Mouse (Mus musculus) neural tube, embryonic 15.5 days (tissue): Measurements from ENCODE around the gene Ranbp1. TPM values are rescaled to one million over a fixed set of nuclear protein-coding genes. Genes with fewer than 3 reads are reported as not detected.
A peak's percentile ranks its signal among the peaks of the same experiment; 100 is the strongest.

Source experiments
- ATAC-seq: fragments of 200-750 bp; cut with Nextera tagmentation; 2 replicates; pipeline ENCODE4 v1.8.0; 2017; ENCODE audit warnings: mild to moderate bottlenecking, moderate TSS enrichment, moderate library complexity; ENCODE audit not compliant: low FRiP score
- H3K27ac ChIP-seq: fragments of 300-500 bp; sonication (generic); replicated peaks from 2 replicates; pipeline ENCODE4 v1.5.1; 2015; ENCODE audit warnings: mild to moderate bottlenecking, inconsistent platforms
- H3K27me3 ChIP-seq: fragments of 300-500 bp; sonication (generic); replicated peaks from 2 replicates; pipeline ENCODE4 v1.6.1; 2015; ENCODE audit warnings: inconsistent platforms
- H3K36me3 ChIP-seq: fragments of 300-500 bp; sonication (generic); 2 replicates; pipeline ENCODE4 v1.6.1; 2015; ENCODE audit warnings: inconsistent platforms
- H3K4me1 ChIP-seq: fragments of 300-500 bp; sonication (generic); 2 replicates; pipeline ENCODE4 v1.6.1; 2015; ENCODE audit warnings: inconsistent platforms
- H3K4me2 ChIP-seq: fragments of 300-500 bp; sonication (generic); 2 replicates; pipeline ENCODE4 v1.6.1; 2015; ENCODE audit warnings: inconsistent platforms, mild to moderate bottlenecking, moderate library complexity
- H3K4me3 ChIP-seq: fragments of 300-500 bp; sonication (generic); replicated peaks from 2 replicates; pipeline ENCODE4 v1.5.1; 2015; ENCODE audit warnings: mild to moderate bottlenecking, inconsistent platforms
- H3K9ac ChIP-seq: fragments of 300-500 bp; sonication (generic); replicated peaks from 2 replicates; pipeline ENCODE4 v1.6.1; 2015; ENCODE audit warnings: mild to moderate bottlenecking, inconsistent platforms
- H3K9me3 ChIP-seq: fragments of 300-500 bp; sonication (generic); replicated peaks from 2 replicates; pipeline ENCODE4 v1.6.1; 2016; ENCODE audit warnings: inconsistent platforms
- WGBS: fragments of 180-500 bp; shearing (Covaris S2); methylation state at CpG from one replicate; pipeline ENCODE4 v1.1.7; 2015; ENCODE audit warnings: mixed read lengths; 5-methylcytosine and 5-hydroxymethylcytosine counted together
- polyA plus RNA-seq: library from polyadenylated mRNA; unstranded; fragments of >200 nt; fragmentation: Nextera tagmentation; extraction: Ambion mirVana; gene quantifications from 2 replicates; pipeline ENCODE4 v1.2.1, GENCODE M21; 2015

Gene Ranbp1
- polyA plus RNA-seq, 1 experiment from 2014 or later, result 364 TPM

GRCm38 (mm10) chr16:18233451-18233850 is 15.1 kb downstream of the Ranbp1 start:
- Histone ChIP-seq H3K4me3 (peak overlapping the region; percentile 86), H3K9ac (peak overlapping the region; percentile 94), H3K36me3 (peaks cover 11% of the 10 kb centered on the region; the same call in 1 of the 2 replicates), H3K27me3 (no peaks in the 10 kb centered on the region), H3K4me1 (peaks cover 67% of the 10 kb centered on the region), H3K9me3 (no peaks in the 10 kb centered on the region), H3K27ac (no peak overlapping the region), H3K4me2 (peak overlapping the region; percentile 91)
- ATAC-seq, result no peak
- WGBS, result 65% methylated on average over 1 of the region's 1 CpGs

- peaks cover 64% of the 10 kb centered on the region for H3K4me1 ChIP-seq
- 90% methylated on average over 4 of the region's 4 CpGs for WGBS
Measured at GRCm38 (mm10) chr16:18231451-18231850, 17.1 kb downstream of the Ranbp1 start.

GRCm38 (mm10) chr16:18231047-18231446 is 17.5 kb downstream of the Ranbp1 start:
- Histone ChIP-seq H3K27me3 (no peaks in the 10 kb centered on the region), H3K9ac (no peak overlapping the region), H3K4me3 (no peak overlapping the region), H3K4me1 (peaks cover 60% of the 10 kb centered on the region), H3K9me3 (no peaks in the 10 kb centered on the region), H3K36me3 (peaks cover 20% of the 10 kb centered on the region), H3K4me2 (no peak overlapping the region), H3K27ac (no peak overlapping the region)
- WGBS, result 94% methylated on average over 3 of the region's 3 CpGs
- ATAC-seq, result no peak

More at GRCm38 (mm10) chr16:18231451-18231850, 17.1 kb downstream of the Ranbp1 start:
- Histone ChIP-seq H3K4me3 (no peak overlapping the region), H3K27ac (no peak overlapping the region), H3K27me3 (no peaks in the 10 kb centered on the region), H3K9me3 (no peaks in the 10 kb centered on the region), H3K36me3 (peaks cover 16% of the 10 kb centered on the region), H3K9ac (no peak overlapping the region), H3K4me2 (no peak overlapping the region)
- no peak for ATAC-seq

- Histone ChIP-seq H3K9ac (no peak overlapping the region), H3K4me1 (peaks cover 56% of the 10 kb centered on the region), H3K36me3 (peaks cover 24% of the 10 kb centered on the region), H3K27ac (no peak overlapping the region), H3K27me3 (no peaks in the 10 kb centered on the region), H3K4me3 (no peak overlapping the region), H3K9me3 (no peaks in the 10 kb centered on the region), H3K4me2 (no peak overlapping the region)
- 96% methylated on average over 6 of the region's 6 CpGs for WGBS
- no peak for ATAC-seq
Measured at GRCm38 (mm10) chr16:18230617-18231016, 17.9 kb downstream of the Ranbp1 start.

DNA sequence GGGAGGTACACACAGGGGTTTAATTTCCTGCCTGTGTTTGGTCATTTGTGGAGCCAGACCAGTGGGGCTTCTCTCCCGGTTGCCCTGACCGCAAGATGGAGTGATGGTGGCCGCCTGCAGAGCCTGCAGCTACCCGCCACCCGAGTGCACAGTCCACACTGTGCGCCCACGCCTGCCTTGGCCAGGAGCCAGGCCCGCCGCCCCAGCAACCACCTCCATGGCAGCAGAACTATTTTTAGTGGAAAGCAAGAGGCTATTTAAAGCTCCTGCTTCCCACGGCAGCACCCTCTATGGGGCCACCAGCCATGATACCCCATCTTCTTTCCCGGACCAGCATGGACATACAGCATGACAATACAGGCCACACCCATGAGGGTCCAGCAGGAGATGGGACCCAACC is 18.9 kb downstream of the Ranbp1 start:
- peak overlapping the region; percentile 20; the same call in 1 of the 2 replicates for H3K4me2 ChIP-seq
- ATAC-seq, result no peak

GRCm38 (mm10) chr16:18228856-18229255 is 19.7 kb downstream of the Ranbp1 start:
- WGBS, result 85% methylated on average over 4 of the region's 4 CpGs
- Histone ChIP-seq H3K9me3 (no peaks in the 10 kb centered on the region), H3K27ac (peak overlapping the region; percentile 23; the same call in 1 of the 2 replicates), H3K4me3 (no peak overlapping the region), H3K9ac (no peak overlapping the region), H3K4me2 (no peak overlapping the region), H3K27me3 (no peaks in the 10 kb centered on the region), H3K36me3 (peaks cover 42% of the 10 kb centered on the region), H3K4me1 (peaks cover 47% of the 10 kb centered on the region)
- no peak for ATAC-seq

More for the DNA sequence above, 18.9 kb downstream of the Ranbp1 start:
- Histone ChIP-seq H3K27me3 (no peaks in the 10 kb centered on the region), H3K9me3 (no peaks in the 10 kb centered on the region), H3K4me1 (peaks cover 53% of the 10 kb centered on the region), H3K4me3 (no peak overlapping the region), H3K36me3 (peaks cover 34% of the 10 kb centered on the region), H3K27ac (0 out of 2 replicates have a peak overlapping the region, but pooled peaks have one; percentile 33), H3K9ac (no peak overlapping the region)
- WGBS, result 64% methylated on average over 11 of the region's 11 CpGs

DNA sequence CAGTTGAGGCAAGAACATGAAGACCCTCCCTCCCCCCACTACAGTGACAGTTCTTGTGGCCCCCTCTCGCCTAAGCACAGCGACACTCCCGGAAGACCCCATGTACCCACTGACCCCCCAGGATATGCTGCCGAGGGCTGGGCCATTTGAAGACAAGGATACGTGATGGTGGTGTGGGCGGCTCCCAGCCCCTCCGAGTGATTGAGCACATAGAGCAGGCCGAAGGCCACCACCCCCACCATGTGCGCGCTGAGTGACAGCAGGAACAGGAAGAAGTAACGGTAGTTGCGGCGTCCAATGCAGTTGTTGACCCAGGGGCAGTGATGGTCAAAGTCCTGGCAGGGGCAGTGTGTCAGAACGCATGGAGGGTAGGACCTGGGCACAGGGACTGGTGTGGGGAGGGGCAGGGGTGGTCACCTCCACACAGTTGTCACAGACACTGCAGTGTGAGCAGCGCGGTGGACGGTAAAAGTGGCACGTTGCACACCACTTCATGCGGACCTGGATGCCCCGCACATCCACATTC is 20.6 kb downstream of the Ranbp1 start:
- Histone ChIP-seq H3K36me3 (peaks cover 51% of the 10 kb centered on the region), H3K9ac (no peak overlapping the region), H3K4me1 (peaks cover 38% of the 10 kb centered on the region), H3K27me3 (no peaks in the 10 kb centered on the region), H3K4me2 (no peak overlapping the region), H3K4me3 (no peak overlapping the region), H3K27ac (no peak overlapping the region), H3K9me3 (no peaks in the 10 kb centered on the region)
- WGBS, result 95% methylated on average over 20 of the region's 20 CpGs
- ATAC-seq, result no peak

DNA sequence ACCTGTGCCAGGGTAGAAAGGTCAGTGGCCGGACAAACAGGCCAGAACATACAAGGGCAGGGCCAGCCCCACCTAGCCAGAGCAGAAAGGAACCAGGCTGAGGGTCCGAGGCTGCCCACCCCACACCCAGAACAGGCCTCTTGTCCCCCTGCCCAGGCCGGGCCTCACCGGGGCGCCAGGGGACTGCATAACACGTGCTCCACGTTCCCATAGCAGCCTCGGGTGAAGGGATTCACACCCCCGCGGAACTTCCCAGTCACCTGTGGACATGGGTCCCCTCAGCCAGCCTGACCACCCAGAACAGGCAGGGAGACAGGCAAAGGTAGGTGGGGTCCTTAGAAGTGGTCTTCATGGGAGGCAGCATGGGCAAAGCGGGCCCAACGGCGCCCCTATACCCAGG is 21.3 kb downstream of the Ranbp1 start:
- Histone ChIP-seq H3K4me3 (no peak overlapping the region), H3K9ac (no peak overlapping the region), H3K36me3 (peaks cover 58% of the 10 kb centered on the region), H3K9me3 (no peaks in the 10 kb centered on the region), H3K27ac (no peak overlapping the region), H3K4me2 (no peak overlapping the region), H3K4me1 (peaks cover 37% of the 10 kb centered on the region), H3K27me3 (no peaks in the 10 kb centered on the region)
- ATAC-seq, result no peak
- WGBS, result 94% methylated on average over 13 of the region's 13 CpGs

DNA sequence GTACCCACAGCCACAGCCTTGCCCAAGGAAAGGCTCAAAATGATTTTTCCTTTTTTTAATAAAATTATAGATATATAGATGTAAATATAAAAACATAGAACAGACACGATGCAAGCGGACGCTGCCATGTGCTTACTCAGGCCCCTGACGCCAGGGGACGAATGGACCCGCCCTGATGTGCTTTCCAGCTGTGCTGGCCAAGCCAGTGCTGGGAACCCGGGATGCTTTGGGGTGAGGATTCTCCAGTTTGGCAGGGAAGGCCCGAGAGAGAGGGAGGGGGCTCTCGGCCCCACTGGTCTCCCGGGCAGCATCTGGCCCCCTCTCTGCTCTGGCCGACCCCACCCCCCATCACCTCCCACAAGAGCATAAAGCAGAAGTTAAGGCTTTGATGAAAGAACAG is 26.3 kb downstream of the Ranbp1 start:
- no peak overlapping the region for H3K27ac ChIP-seq
- H3K27me3 ChIP-seq, result no peaks in the 10 kb centered on the region
- H3K4me3 ChIP-seq, result no peak overlapping the region
- WGBS, result 91% methylated on average over 11 of the region's 11 CpGs
- no peak overlapping the region for H3K9ac ChIP-seq
- ATAC-seq, result no peak
- H3K9me3 ChIP-seq, result no peaks in the 10 kb centered on the region
- H3K4me1 ChIP-seq, result peaks cover 9% of the 10 kb centered on the region
- H3K4me2 ChIP-seq, result no peak overlapping the region
- peaks cover 53% of the 10 kb centered on the region for H3K36me3 ChIP-seq

GRCm38 (mm10) chr16:18221543-18221898 is 27.0 kb downstream of the Ranbp1 start:
- H3K9ac ChIP-seq, result no peak overlapping the region
- no peak overlapping the region for H3K4me3 ChIP-seq
- no peaks in the 10 kb centered on the region for H3K9me3 ChIP-seq
- 79% methylated on average over 11 of the region's 11 CpGs for WGBS
- no peak overlapping the region for H3K4me2 ChIP-seq
- no peak overlapping the region for H3K27ac ChIP-seq
- peaks cover 48% of the 10 kb centered on the region for H3K36me3 ChIP-seq
- no peak for ATAC-seq
- H3K4me1 ChIP-seq, result peaks cover 9% of the 10 kb centered on the region
- H3K27me3 ChIP-seq, result no peaks in the 10 kb centered on the region

GRCm38 (mm10) chr16:18220856-18221542 is 27.5 kb downstream of the Ranbp1 start:
- H3K9ac ChIP-seq, result no peak overlapping the region
- no peaks in the 10 kb centered on the region for H3K9me3 ChIP-seq
- peaks cover 10% of the 10 kb centered on the region for H3K4me1 ChIP-seq
- H3K4me2 ChIP-seq, result no peak overlapping the region
- peaks cover 43% of the 10 kb centered on the region for H3K36me3 ChIP-seq
- H3K4me3 ChIP-seq, result no peak overlapping the region
- no peak for ATAC-seq
- 95% methylated on average over 6 of the region's 6 CpGs for WGBS
- H3K27me3 ChIP-seq, result no peaks in the 10 kb centered on the region
- no peak overlapping the region for H3K27ac ChIP-seq

- no peaks in the 10 kb centered on the region for H3K27me3 ChIP-seq
- no peak overlapping the region for H3K27ac ChIP-seq
- no peak overlapping the region for H3K9ac ChIP-seq
- WGBS, result 59% methylated on average over 8 of the region's 8 CpGs
- peaks cover 18% of the 10 kb centered on the region for H3K4me1 ChIP-seq
- H3K36me3 ChIP-seq, result peaks cover 33% of the 10 kb centered on the region
- H3K4me2 ChIP-seq, result no peak overlapping the region
- no peaks in the 10 kb centered on the region for H3K9me3 ChIP-seq
- peak; percentile 22; the same call in 1 of the 2 replicates for ATAC-seq
- H3K4me3 ChIP-seq, result no peak overlapping the region
Measured at GRCm38 (mm10) chr16:18220001-18220400, 28.5 kb downstream of the Ranbp1 start.
